15 mouse cellular contexts compared by ENCODE assay signal in genomic region chr1:190768307-190768706, GRCm38 (mm10).
"Had no signal": no experiment of that assay in that cellular context is flagged by ENCODE, and none has a peak within 500 bp of the region (broad histone marks: within the 10 kb centered on the region; RNA-seq: fewer than 3 reads in every experiment).

No protein-coding gene starts in this region.

- H3K9me3 ChIP-seq: limb, embryonic 15.5 days; lung, embryonic 15.5 days had no signal

- H3K4me1 ChIP-seq: liver, embryonic 12.5 days; midbrain, embryonic 12.5 days had no signal

- H3K4me2 ChIP-seq: limb, embryonic 15.5 days; liver, embryonic 12.5 days; lung, embryonic 15.5 days; midbrain, embryonic 12.5 days had no signal

- H3K36me3 ChIP-seq: lung, embryonic 15.5 days had no signal

- H3K4me3 ChIP-seq: limb, embryonic 15.5 days; liver, embryonic 12.5 days; lung, embryonic 15.5 days; midbrain, embryonic 12.5 days had no signal

- DNase-seq: kidney, adult 8-10 months; kidney, postnatal 25 days; layer of hippocampus, adult 9-11 months; lung, postnatal 14 days; retina, postnatal 1 day; right cerebral cortex, postnatal 25 days; spleen, adult 18-20 months; thymus, adult 18-20 months; thymus, postnatal 14 days had no signal

- H3K27me3 ChIP-seq: limb, embryonic 15.5 days; liver, embryonic 12.5 days; lung, embryonic 15.5 days; midbrain, embryonic 12.5 days had no signal

- H3K27ac ChIP-seq: limb, embryonic 15.5 days; liver, embryonic 12.5 days; lung, embryonic 15.5 days; midbrain, embryonic 12.5 days had no signal

- ATAC-seq: intestine, postnatal 0 days; liver, embryonic 12.5 days; midbrain, embryonic 16.5 days had no signal

- H3K9ac ChIP-seq: limb, embryonic 15.5 days; liver, embryonic 12.5 days; lung, embryonic 15.5 days; midbrain, embryonic 12.5 days had no signal
